In the genomic region with DNA sequence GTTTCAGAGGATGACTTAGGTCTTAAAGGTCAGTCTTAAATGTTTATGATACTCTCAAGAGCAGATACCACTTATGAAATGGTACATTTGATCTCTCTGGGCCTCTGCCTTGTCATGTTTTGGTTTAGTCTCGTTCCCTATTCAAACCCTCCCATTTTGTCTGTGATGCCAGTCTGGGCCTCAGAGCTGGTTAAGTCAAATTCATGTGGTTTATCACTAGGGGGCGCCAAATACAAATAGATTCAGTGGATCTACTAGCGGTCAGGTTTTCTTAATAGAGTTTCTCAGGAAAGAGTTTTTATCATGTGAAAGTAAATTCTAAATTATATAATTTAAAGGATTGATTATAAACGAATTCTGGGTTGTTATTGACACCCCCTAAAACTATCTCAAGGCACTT, we compare ENCODE assay signal across 9 mouse cellular contexts.
A peak's percentile ranks its signal among the peaks of the same experiment; 100 is the strongest.
DNase-seq lines count a peak whose midpoint lies in the region; ATAC-seq and TF ChIP-seq lines count a peak whose summit lies in the region.
"Had no signal": no experiment of that assay in that cellular context is flagged by ENCODE, and none has a peak within 500 bp of the region (broad histone marks: within the 10 kb centered on the region; RNA-seq: fewer than 3 reads in every experiment).

No protein-coding gene starts in this region.

- peak; percentile 32 for ATAC-seq in lung, embryonic 14.5 days (ENCODE audit: insufficient read depth)
- ATAC-seq in megakaryocyte, adult 5-6 weeks (ENCODE audit: poor library complexity, severe bottlenecking): peak; percentile 76

- no peaks in the 10 kb centered on the region for H3K36me3 ChIP-seq in lung, embryonic 14.5 days (ENCODE audit: insufficient read depth)
- H3K36me3 ChIP-seq in ES-E14 (ENCODE audit: control insufficient read depth, insufficient read depth, low read length, poor library complexity, severe bottlenecking): no peaks in the 10 kb centered on the region

- TF ChIP-seq CTCF in lung, embryonic 14.5 days (IDR thresholded peaks at IDR 0.05; ENCODE audit: low read depth): peak; percentile 78
- no peak for TF ChIP-seq CTCF in lung, adult 2 months (IDR thresholded peaks at IDR 0.05; ENCODE audit: insufficient read depth, low read length)

- H3K4me2 ChIP-seq in lung, embryonic 14.5 days: no peak overlapping the region; the same call in 1 of the 2 replicates

- H3K9ac ChIP-seq in lung, embryonic 14.5 days: no peak overlapping the region
- no peak overlapping the region for H3K9ac ChIP-seq in ES-E14 (ENCODE audit: insufficient read depth, low read depth, low read length, poor library complexity, severe bottlenecking)

- no peak overlapping the region for H3K27ac ChIP-seq in lung, embryonic 14.5 days (ENCODE audit: low read depth)
- H3K27ac ChIP-seq in ES-E14 (ENCODE audit: insufficient read depth, low read depth, low read length, poor library complexity, severe bottlenecking): no peak overlapping the region

- WGBS in lung, embryonic 14.5 days: 3% methylated on average over 4 of the region's 4 CpGs
- whole genome bisulfite sequencing in lung, adult 2 months: 1% methylated on average over 4 of the region's 4 CpGs

- no peak for TF ChIP-seq POLR2A in lung, adult 2 months (IDR thresholded peaks at IDR 0.05; ENCODE audit: borderline replicate concordance, extremely low read depth, low read depth, low read length)

- H3K4me3 ChIP-seq in lung, embryonic 14.5 days (ENCODE audit: low read depth, low read length): no peak overlapping the region
- H3K4me3 ChIP-seq in lung, adult 2 months (replicated peaks; ENCODE audit: extremely low read depth, low read depth, low read length): no peak overlapping the region
- H3K4me3 ChIP-seq in ES-E14 (ENCODE audit: insufficient read depth in 1 of 2, low read depth in 1 of 2, low read length in 2 of 2, poor library complexity in 1 of 2, severe bottlenecking in 1 of 2): no peak overlapping the region
- H3K4me3 ChIP-seq: erythroblast, embryonic 14.5 days had no signal

- no peaks in the 10 kb centered on the region for H3K27me3 ChIP-seq in lung, embryonic 14.5 days (ENCODE audit: insufficient read depth, low read length)

- H3K4me1 ChIP-seq in lung, embryonic 14.5 days (ENCODE audit: insufficient read depth): no peaks in the 10 kb centered on the region; the same call in 1 of the 2 replicates
- no peaks in the 10 kb centered on the region; the same call in 1 of the 2 replicates for H3K4me1 ChIP-seq in lung, adult 2 months (ENCODE audit: control insufficient read depth, insufficient read depth, low read length)
- peaks cover 0 to 11% of the 10 kb centered on the region in 2 experiments; a peak in 1 of 4 replicates for H3K4me1 ChIP-seq in ES-E14 (ENCODE audit: control insufficient read depth in 2 of 2, insufficient read depth in 2 of 2, low read length in 2 of 2, poor library complexity in 1 of 2)

- peak; percentile 93 for DNase-seq in lung, embryonic 14.5 days
- DNase-seq in lung, adult 2 months: no peak
- peak; percentile 62 for DNase-seq in ES-E14 (ENCODE audit: low read depth, low spot score)
- DNase-seq in adrenal gland, postnatal 36 days: peak; percentile 25 to 67
- DNase-seq in fibroblast of lung, adult 2 months (ENCODE audit: low read depth): peak; percentile 54
- peak; percentile 61 for DNase-seq in kidney, postnatal 10 days
- no peak for DNase-seq in urinary bladder, adult 18-20 months (ENCODE audit: low spot score in 2 of 2)

- H3K9me3 ChIP-seq in lung, embryonic 14.5 days (ENCODE audit: low read depth, low read length): no peaks in the 10 kb centered on the region
- no peaks in the 10 kb centered on the region for H3K9me3 ChIP-seq in ES-E14 (ENCODE audit: control insufficient read depth, insufficient read depth, low read depth, low read length)

- in situ Hi-C loops in ES-E14 (cut with MboI; ENCODE audit: low sequenced_read_pairs in 2 of 2, unreplicated experiment in 2 of 2): loop anchor here in 1 of 2 experiments (25.0 kb wide), 1 partner anchor 310 kb away; no protein-coding TSS in a partner anchor

TF ChIP-seq in ES-E14, 5 proteins besides CTCF, POLR2A, EP300 and RAD21:
- TF ChIP-seq ZC3H11A (IDR thresholded peaks at IDR 0.05; ENCODE audit: borderline replicate concordance, low read depth, low read length): peak; percentile 87
- TF ChIP-seq ZNF384 (IDR thresholded peaks at IDR 0.05; ENCODE audit: low read depth, low read length): no peak

Comparison
In these comparisons a context has a peak if more than half of its experiments do, and no peak if none do; other contexts are left out.
1. DNase-seq: peak in lung, embryonic 14.5 days (single experiment), ES-E14 (single experiment), adrenal gland, postnatal 36 days (2 of 2), fibroblast of lung, adult 2 months (single experiment) and kidney, postnatal 10 days (single experiment); none in lung, adult 2 months (single experiment) and urinary bladder, adult 18-20 months (0 of 2).